Mouse (Mus musculus) inflammation-experienced regulatory T-cells, adult 16 weeks (primary cell): ENCODE data around the gene Fam213a. TPM values are rescaled to one million over a fixed set of nuclear protein-coding genes. Genes with fewer than 3 reads are reported as not detected.

Experiments
- polyA plus RNA-seq: library from polyadenylated mRNA; unstranded; fragments of 100-300 nt; shearing (Covaris generic); gene quantifications from one replicate; pipeline ENCODE4 v1.2.1, GENCODE M21; 2017

Fam213a gene
- 15.9 TPM for polyA plus RNA-seq

DNA sequence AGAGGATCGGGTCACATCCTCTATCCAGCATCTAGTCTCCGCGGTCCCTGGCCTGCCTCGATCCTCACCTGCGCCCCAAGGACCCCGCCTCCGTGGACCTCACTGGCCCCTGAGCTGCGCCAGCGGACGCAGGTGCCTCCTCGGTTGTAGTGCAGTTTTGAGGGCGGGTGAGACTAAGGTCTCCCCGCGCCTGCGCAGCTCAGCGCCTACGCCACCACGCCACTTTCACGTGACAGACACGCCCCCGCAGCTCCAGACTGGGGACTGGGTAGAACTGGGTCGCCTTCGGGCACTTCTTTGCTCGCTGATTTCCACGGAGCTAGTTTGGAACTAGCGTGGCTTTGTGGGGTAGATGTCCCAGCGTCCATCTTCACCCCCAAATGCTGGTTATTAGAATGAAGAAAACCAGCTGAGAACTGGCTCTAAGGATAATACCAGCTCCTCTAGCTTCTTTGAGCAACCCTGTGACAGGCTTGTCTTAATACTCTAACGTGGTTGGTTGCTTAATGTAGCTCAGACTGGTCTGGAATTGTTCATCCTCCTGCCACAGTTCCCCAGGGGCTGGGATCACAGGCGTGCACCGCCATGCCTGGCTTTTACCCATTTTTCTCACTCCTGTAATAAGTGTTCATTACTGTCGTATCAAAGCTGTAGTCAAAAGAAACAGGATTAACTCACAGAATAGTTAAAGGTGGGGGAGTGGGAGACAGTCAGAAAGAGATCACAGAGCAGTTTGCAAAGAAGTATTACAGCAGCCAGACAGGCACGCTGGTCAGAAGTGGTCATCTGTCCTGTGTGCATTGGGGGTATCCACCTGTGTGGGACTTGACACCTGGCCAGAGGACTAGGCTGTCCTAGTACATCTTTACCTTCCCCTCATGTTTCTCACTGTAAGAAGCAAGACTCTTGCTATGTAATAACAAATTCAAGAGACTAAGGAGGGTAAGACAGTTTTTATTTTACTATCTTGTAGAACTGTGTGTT is at the start of gene Fam213a:
TSS of gene Fam213a (minus strand) at position 159 of the 984 bp plus-strand sequence.

DNA sequence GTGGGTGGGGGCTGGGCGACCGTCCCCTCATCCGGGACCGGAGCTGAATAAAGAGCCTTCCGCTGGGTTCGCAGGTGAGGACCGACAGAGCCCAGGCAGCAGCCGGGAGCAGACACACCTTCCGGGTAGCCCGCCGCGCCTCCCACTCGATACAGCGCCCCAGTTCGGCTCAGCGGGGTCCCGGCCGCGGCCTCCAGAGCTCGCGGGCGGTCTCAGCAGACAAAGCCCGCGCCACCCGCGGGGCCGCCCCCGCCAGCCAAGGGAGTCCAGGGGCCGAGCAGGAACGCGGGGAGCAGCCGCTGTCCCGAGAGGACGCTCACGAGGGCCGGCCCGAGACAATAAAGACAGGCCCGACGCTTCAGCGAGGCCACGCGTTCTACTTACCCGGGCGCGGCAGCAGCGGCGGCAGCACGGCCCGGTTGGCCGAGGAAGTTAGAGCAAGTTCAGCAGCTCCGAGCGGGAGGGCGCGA is 47.2 kb downstream of the Fam213a start, which contains the start of gene Tspan14:
TSS of gene Tspan14 (minus strand) at position 416 of the 470 bp plus-strand sequence.

Other genes with a start within 250 kb of the Fam213a start
- gene Sh2d4b, start 120.5 kb downstream of the Fam213a start, polyA plus RNA-seq, result 0.67 TPM
- gene Tspan14, start 47.0 kb downstream of the Fam213a start, polyA plus RNA-seq, result 128 TPM
- gene Dydc2, start 55.4 kb upstream of the Fam213a start, polyA plus RNA-seq, result not detected
- not detected for gene Dydc1, start 59.1 kb upstream of the Fam213a start, polyA plus RNA-seq
- gene Mat1a, start 91.2 kb upstream of the Fam213a start, polyA plus RNA-seq, result not detected
- gene Sftpa1, start 118.0 kb upstream of the Fam213a start, polyA plus RNA-seq, result not detected
- gene Mbl1, start 137.7 kb upstream of the Fam213a start, polyA plus RNA-seq, result not detected
- not detected for gene Sftpd, start 171.4 kb upstream of the Fam213a start, polyA plus RNA-seq